Mouse (Mus musculus) megakaryocyte, embryonic 14.5 days (primary cell): ENCODE measurements around the gene Ccpg1.

Experiments
- FLI1 ChIP-seq: IDR thresholded peaks from 2 replicates; pipeline ENCODE4 v1.6.1; 2012; ENCODE audit warnings: low read length, inconsistent platforms, mixed read lengths
- GATA1 ChIP-seq: IDR thresholded peaks from 3 replicates; pipeline ENCODE4 v1.6.1; 2012; ENCODE audit warnings: mixed read lengths, low read length, inconsistent platforms, borderline replicate concordance

DNA sequence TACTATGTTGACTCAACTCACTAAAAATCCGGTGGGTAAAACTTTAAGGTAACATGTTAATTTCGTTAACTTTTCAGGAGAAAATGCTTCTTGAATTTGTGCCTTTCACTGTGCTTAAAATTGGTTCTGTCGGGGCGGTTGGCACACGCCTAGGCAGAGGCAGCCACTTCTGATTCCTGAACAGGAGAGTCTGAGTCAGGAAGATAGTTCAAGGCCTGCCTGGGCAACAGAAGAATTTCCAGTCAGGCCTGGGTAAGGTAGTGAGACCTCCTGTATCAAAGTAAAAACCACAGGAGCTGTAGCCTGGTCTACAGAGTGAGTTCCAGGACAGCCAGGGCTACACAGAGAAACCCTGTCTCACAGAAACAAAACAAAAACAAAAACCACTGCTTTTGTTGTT lies 7.3 kb downstream of the Ccpg1 start:
- no peak for TF ChIP-seq GATA1
- no peak for TF ChIP-seq FLI1
